Mouse (Mus musculus) cerebellum, postnatal 36 days (tissue): ENCODE data around the gene Olfr685.

Experiments used
- DNase-seq, 2 experiments: peaks; one replicate each; pipeline ENCODE4 v3.0.0; 2021 to 2022; ENCODE audit warnings: mixed read lengths in 2 of 2

Olfr685 gene

DNA sequence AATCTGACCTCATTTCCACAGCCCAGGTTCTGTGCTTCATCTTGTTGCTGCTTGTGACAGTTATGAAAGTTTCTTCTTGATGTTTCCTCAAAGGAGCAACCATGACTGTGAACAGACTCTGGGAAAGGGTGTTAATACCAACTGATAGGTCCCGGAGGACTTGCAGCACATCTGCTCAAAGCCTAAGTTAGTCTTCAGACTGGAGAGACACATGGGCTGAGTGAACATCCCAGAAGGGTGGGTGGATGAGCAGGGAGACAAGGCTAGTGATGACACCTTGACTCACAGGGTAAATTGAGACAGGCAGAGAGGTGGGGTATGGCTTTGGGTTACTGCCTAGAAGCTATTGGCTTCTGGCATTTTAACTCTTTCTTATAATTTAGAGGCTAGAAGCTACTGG, at the start of gene Olfr685:
Gene Olfr685 (minus strand): TSS at position 101 of the 400 bp plus-strand sequence.
- DNase-seq, result no peak

GRCm38 (mm10) chr7:105229386-105229785, 43.6 kb upstream of the Olfr685 start:
- DNase-seq, result no peak

DNA sequence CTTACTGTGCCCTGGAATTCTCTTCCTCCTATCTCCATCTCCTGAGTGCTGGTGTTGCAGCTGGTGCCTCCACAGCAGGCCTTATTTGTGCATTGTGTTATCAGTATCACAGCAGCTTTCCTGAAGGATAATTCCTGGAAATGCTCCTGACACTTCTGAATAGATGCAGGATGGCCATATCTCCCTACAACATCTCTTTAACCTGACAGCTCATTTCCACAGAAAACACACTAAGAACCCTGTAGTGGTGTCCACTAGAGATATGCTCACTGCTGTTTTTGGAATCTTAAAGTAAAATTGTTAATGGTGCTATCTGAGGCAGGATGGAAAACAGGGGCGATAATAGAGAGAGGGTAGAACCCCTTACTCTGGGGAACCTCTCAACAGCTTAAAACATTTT, 42.3 kb upstream of the Olfr685 start:
- no peak for DNase-seq

DNA sequence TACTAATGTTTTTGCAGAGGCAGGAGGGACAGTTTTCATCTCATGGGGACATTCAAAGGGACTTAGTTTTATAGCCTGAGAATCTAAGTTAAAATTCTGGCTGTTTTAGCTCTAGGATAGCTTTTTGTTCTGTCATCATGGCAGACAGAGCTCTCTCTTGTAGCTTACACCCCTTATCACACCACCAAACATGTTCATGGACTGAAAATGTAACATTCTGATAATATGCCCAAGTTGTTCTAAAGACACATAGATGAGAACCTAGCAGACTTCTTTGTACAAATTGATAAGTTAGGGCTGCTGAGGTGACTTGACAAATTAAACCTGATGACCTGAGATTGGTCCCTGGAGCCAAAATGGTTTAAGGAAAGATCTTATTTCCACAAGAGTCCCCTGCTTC, 40.9 kb upstream of the Olfr685 start:
- no peak for DNase-seq

DNA sequence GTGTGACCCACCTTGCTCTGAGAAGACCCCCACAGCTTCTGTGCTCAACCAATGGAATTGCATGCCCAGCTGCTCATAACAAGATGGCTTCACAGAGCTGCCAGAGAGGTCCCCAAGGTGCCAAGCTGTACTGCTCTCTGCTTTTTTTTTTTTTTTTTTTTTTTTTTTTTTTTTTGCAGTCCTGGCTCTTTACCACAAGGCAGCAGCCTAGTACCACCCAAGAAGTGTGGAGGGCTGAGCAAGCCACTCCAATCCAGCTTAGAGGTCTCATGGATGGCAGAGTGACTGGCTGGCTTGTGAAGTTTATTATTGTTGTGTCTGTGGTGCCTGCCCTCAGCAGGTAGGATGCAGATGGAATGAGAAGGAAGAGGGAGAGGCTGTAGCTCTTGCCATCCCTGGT, 40.3 kb upstream of the Olfr685 start:
- DNase-seq, result no peak

DNA sequence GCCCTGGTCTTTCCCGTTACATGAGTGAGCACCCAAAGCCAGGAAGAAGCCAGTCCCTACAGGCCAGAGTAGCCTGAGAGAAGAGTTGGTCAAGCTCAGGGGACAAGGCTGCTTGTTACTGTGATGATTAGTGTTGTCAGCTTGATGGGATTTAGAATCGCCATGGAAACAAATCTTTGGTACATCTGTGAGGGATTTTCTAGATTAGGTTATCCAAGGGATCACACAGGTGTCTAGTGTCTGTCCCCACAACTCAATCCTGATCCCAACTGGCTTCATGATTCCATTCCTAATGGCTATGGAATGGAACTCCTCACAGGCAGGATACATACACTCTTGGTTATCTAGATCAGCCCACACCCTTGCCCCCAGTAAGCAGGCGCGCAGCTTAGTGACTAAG, 32.5 kb upstream of the Olfr685 start:
- DNase-seq, result no peak

DNA sequence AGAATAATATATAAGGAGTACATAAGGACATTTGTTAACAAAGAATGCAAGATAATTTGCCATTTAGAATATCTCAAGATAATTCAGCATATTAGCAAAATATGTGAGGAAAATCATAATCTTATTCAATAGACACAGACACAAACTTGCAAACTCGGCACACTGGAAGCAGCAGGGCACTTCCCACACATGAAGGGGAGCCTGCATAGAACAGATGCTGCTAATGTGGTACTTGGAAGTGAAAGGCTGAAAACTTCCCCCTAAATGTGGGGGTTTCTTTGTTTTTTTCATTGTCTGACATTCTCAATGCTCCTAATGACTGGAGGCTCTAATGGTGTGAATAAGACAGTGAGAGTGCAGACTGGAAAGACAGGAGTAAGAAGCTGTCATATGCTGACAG, 28.9 kb upstream of the Olfr685 start:
- no peak for DNase-seq

DNA sequence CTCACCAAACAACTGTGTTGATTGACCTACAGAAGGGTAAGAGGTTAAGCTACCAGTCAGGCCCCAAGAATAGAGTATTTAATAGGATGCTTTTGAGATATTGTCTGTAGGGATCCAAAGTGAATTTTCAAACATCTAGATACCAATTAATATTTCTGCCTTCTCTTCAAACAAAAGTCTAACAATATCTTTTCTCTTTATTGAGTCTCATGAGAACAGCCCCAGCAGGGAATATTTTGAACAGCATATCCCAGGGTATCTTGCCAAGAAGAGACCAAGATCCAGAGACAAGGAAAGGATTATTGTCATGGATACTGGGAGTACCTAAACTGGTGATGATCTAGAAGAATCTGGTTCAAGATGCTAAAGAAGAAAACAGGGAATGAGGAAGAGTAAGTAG, 21.6 kb upstream of the Olfr685 start, which contains the start of gene Olfr686:
Gene Olfr686 (minus strand): TSS at position 101 of the 400 bp plus-strand sequence.
- DNase-seq, result no peak

DNA sequence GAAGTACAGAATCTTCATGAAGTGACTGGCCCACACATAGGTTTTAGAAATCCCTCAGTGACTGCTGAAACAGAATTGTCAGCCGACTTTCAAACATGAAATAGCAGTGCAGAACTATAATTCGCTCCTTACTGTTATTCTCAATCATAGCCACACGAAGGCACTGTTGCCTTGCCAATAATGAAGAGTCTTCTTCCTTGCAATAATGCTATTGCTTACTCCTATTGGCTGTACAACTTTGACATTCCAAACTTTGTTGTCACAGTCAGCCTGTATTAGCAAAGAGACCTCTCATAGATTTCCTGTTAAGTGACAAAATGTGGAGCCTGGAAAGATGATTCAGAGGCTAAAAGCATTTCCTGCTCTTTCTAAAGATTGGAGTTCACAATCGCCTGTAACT, 15.0 kb downstream of the Olfr685 start:
- no peak for DNase-seq

GRCm38 (mm10) chr7:105163553-105163952, 22.3 kb downstream of the Olfr685 start, which contains the start of gene Olfr684:
Olfr684 (minus strand) TSS chr7:105163653.
- no peak for DNase-seq

GRCm38 (mm10) chr7:105146912-105147311, 38.9 kb downstream of the Olfr685 start, which contains the start of gene Olfr683:
Olfr683 (minus strand) TSS chr7:105147012.
- DNase-seq, result no peak

DNA sequence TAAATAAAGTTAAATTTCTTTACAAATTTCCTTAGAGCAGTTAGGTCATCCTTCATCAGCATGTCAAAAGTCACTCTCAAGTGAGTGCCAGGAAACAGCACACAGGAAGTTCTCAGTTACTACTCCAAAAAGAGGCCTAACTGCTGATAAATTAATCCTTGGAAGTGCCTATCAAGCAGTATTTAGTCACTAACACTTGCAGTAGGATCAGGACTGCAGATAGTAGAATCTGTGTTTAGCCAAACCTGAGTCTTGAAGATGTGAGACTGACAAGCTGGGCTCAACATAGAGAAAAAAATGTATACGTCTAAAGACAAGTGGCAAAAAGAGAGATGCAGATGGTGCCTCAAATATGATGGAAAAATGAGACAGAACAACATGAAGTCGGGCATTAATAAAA, 44.5 kb downstream of the Olfr685 start:
- no peak for DNase-seq
